Mouse (Mus musculus) spleen, adult 2 months (tissue): ENCODE measurements around the gene Mpv17l2. TPM values are rescaled to one million over a fixed set of nuclear protein-coding genes. Genes with fewer than 3 reads are reported as not detected.

Source experiments
- DNase-seq, 2 experiments: peaks; one replicate each; pipeline versions ENCODE4 v3.0.0 to v3.0.0-alpha.2; 2012 to 2021; ENCODE audit warnings: low spot score in 2 of 2, low read depth in 1 of 2
- H3K27ac ChIP-seq: fragments of 200-500 bp; 2 replicates; pipeline ENCODE4 v1.5.1; 2012; ENCODE audit warnings: low read length, inconsistent platforms; ENCODE audit not compliant: insufficient read depth
- H3K27me3 ChIP-seq: fragments of 200-500 bp; 2 replicates; pipeline ENCODE4 v1.6.1; 2012; ENCODE audit warnings: mild to moderate bottlenecking, moderate library complexity, low read length, inconsistent platforms; ENCODE audit not compliant: control insufficient read depth, insufficient read depth
- H3K36me3 ChIP-seq: fragments of 200-500 bp; 2 replicates; pipeline ENCODE4 v1.6.1; 2012; ENCODE audit warnings: mild to moderate bottlenecking, low read length, inconsistent platforms; ENCODE audit not compliant: control insufficient read depth, insufficient read depth
- H3K4me1 ChIP-seq: fragments of 200-500 bp; 2 replicates; pipeline ENCODE4 v1.6.1; 2011; ENCODE audit warnings: inconsistent platforms; ENCODE audit not compliant: control insufficient read depth, insufficient read depth, insufficient read length
- H3K4me3 ChIP-seq: fragments of 200-500 bp; 2 replicates; pipeline ENCODE4 v1.5.1; 2011; ENCODE audit warnings: mild to moderate bottlenecking, inconsistent platforms; ENCODE audit not compliant: insufficient read depth, insufficient read length; ENCODE audit errors: extremely low read depth
- CTCF ChIP-seq: fragments of 200-500 bp; IDR thresholded peaks from 2 replicates; pipeline ENCODE4 v1.5.1; 2011; ENCODE audit warnings: mild to moderate bottlenecking, inconsistent platforms; ENCODE audit not compliant: insufficient read depth, insufficient read length, insufficient replicate concordance; ENCODE audit errors: extremely low read depth
- POLR2A ChIP-seq: fragments of 200-500 bp; IDR thresholded peaks from 2 replicates; pipeline ENCODE4 v1.6.1; 2011; ENCODE audit warnings: low read depth, low read length, inconsistent platforms
- WGBS: fragments of 180-500 bp; shearing (Covaris S2); methylation state at CpG from one replicate; pipeline ENCODE4 v1.1.7; 2018; 5-methylcytosine and 5-hydroxymethylcytosine counted together
- polyA plus RNA-seq: library from polyadenylated mRNA; depleted of rRNA; stranded (reverse); fragments of >200 nt; gene quantifications from 2 replicates; pipeline ENCODE4 v1.2.3, GENCODE M21; 2012

Gene Mpv17l2
- polyA plus RNA-seq, 1 experiment: 37.3 TPM

- DNase-seq: peak; percentile 55 to 59
- no peaks in the 10 kb centered on the region for H3K36me3 ChIP-seq
- H3K27ac ChIP-seq: peak overlapping the region; percentile 69
- peaks cover 12% of the 10 kb centered on the region; the same call in 1 of the 2 replicates for H3K4me1 ChIP-seq
- 42% methylated on average over 4 of the region's 4 CpGs for WGBS
- no peak for TF ChIP-seq POLR2A
- TF ChIP-seq CTCF: no peak
- H3K4me3 ChIP-seq: no peak overlapping the region
- H3K27me3 ChIP-seq: no peaks in the 10 kb centered on the region
Measured at GRCm38 (mm10) chr8:70730956-70731355, 29.8 kb downstream of the Mpv17l2 start.

GRCm38 (mm10) chr8:70729808-70730475 lies 30.8 kb downstream of the Mpv17l2 start:
- Histone ChIP-seq H3K36me3 (no peaks in the 10 kb centered on the region), H3K4me3 (peak overlapping the region; percentile 47; the same call in 1 of the 2 replicates), H3K27ac (peak overlapping the region; percentile 19; the same call in 1 of the 2 replicates), H3K4me1 (peaks cover 12% of the 10 kb centered on the region; the same call in 1 of the 2 replicates), H3K27me3 (no peaks in the 10 kb centered on the region)
- 2% methylated on average over 34 of the region's 34 CpGs for WGBS
- DNase-seq: peak; percentile 45 to 73
- TF ChIP-seq CTCF (peak; percentile 31; the same call in 1 of the 2 replicates), POLR2A (no peak)

- no peak for TF ChIP-seq POLR2A
- TF ChIP-seq CTCF: no peak
- no peaks in the 10 kb centered on the region for H3K36me3 ChIP-seq
- 39% methylated on average over 11 of the region's 11 CpGs for WGBS
- H3K4me1 ChIP-seq: peaks cover 12% of the 10 kb centered on the region; the same call in 1 of the 2 replicates
- DNase-seq: no peak
- no peak overlapping the region for H3K4me3 ChIP-seq
- H3K27me3 ChIP-seq: no peaks in the 10 kb centered on the region
- H3K27ac ChIP-seq: no peak overlapping the region
Measured at GRCm38 (mm10) chr8:70726721-70727120, 34.0 kb downstream of the Mpv17l2 start.

- no peak overlapping the region for H3K4me3 ChIP-seq
- whole genome bisulfite sequencing: 42% methylated on average over 14 of the region's 14 CpGs
- DNase-seq: no peak
- H3K36me3 ChIP-seq: no peaks in the 10 kb centered on the region
- H3K4me1 ChIP-seq: peaks cover 12% of the 10 kb centered on the region; the same call in 1 of the 2 replicates
- H3K27me3 ChIP-seq: no peaks in the 10 kb centered on the region
- TF ChIP-seq POLR2A (no peak), CTCF (no peak)
- H3K27ac ChIP-seq: no peak overlapping the region
Measured at GRCm38 (mm10) chr8:70725792-70726447, 34.8 kb downstream of the Mpv17l2 start.

GRCm38 (mm10) chr8:70724216-70724615 lies 36.5 kb downstream of the Mpv17l2 start:
- no peak for TF ChIP-seq POLR2A
- no peak for TF ChIP-seq CTCF
- H3K27me3 ChIP-seq: no peaks in the 10 kb centered on the region
- no peaks in the 10 kb centered on the region for H3K36me3 ChIP-seq
- DNase-seq: no peak
- no peak overlapping the region for H3K4me3 ChIP-seq
- WGBS: 89% methylated on average over 12 of the region's 12 CpGs
- no peaks in the 10 kb centered on the region; the same call in 1 of the 2 replicates for H3K4me1 ChIP-seq
- H3K27ac ChIP-seq: no peak overlapping the region

GRCm38 (mm10) chr8:70723486-70724210 lies 37.1 kb downstream of the Mpv17l2 start, which contains the start of gene Pde4c:
Gene Pde4c, plus strand, starts transcription at chr8:70723720.
- Histone ChIP-seq H3K27ac (no peak within 1 kb of the TSS), H3K36me3 (no peaks in the 10 kb centered on the region), H3K4me1 (peaks cover under 1% of the 10 kb centered on the region; the same call in 1 of the 2 replicates), H3K27me3 (no peaks in the 10 kb centered on the region), H3K4me3 (no peak within 1 kb of the TSS)
- TF ChIP-seq POLR2A: no peak
- no peak for TF ChIP-seq CTCF
- no peak for DNase-seq
- 71% methylated on average over 7 of the region's 7 CpGs for WGBS
